Mouse (Mus musculus): ENCODE data around the gene 4930595D18Rik. TPM values are rescaled to one million over a fixed set of nuclear protein-coding genes. Genes with fewer than 3 reads are reported as not detected.
A peak's percentile ranks its signal among the peaks of the same experiment; 100 is the strongest.

Gene 4930595D18Rik
- total RNA-seq, 2 experiments from 2014 or later: 0.28 TPM; not detected in 1

DNA sequence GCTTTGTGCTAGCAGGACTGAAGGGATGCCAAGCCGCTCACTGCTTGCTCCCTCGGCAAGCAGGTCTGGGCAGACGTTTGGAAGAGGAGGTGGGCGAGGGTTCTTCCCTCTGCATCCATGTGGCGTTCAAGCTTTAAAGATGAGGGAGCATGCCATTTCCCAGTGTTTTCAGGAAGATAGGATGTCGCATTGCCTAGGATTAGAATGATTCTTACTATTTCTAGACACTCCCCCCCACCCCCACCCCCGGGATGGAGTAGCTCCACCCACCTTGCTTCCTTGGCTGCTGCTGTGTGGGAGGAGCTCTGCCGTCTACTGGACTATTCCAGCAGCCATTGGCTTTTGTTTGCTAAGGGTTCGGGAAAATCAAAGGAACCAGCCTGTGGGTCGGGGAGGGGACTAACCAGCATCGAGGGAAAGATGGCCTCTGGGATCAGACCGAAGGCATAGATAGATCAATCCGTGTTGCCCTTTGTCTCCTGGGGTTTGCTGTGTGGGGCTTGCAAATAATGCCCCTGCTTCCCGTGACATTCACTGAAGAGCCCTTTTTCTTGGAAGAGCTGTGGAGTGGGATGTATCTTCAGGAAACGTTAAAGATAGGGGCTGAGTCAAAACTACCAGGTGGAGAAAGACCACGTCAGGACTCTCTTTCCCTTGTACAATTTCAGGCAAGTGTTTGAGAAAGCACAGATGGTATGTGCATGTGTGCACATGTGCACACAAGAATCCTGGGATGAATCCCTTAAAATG, 21.8 kb downstream of the 4930595D18Rik start:
- DNase-seq: peak; percentile 38
- no peak overlapping the region; the same call in 1 of the 2 replicates for H3K27ac ChIP-seq
- H3K4me3 ChIP-seq: peak overlapping the region; percentile 58
- intact Hi-C loops (cut with DNase I): no loop called here
- TF ChIP-seq CTCF (IDR thresholded peaks at IDR 0.05): no peak

DNA sequence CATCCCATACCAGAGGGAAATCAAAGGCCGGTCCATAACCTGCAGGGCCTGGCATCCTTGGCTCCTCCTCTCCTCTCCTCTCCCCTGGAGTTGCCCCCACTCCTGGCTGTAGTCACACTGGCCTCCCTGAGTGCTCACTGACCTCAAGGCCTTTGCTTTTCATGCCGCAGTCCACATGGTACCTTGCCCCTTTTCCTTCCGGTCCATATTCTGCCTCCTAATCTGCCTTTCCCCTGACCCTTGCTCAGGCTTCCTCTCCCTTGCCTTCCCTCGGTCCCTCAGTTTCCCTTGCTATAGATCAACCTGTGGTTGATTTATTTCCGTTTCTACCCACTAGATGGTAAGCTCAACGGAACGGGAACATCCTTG, 22.4 kb downstream of the 4930595D18Rik start:
- no peak for DNase-seq
- intact Hi-C loops (cut with DNase I): no loop called here
- no peak overlapping the region for H3K27ac ChIP-seq
- peak overlapping the region; percentile 58 for H3K4me3 ChIP-seq
- no peak for TF ChIP-seq CTCF (IDR thresholded peaks at IDR 0.05)

DNA sequence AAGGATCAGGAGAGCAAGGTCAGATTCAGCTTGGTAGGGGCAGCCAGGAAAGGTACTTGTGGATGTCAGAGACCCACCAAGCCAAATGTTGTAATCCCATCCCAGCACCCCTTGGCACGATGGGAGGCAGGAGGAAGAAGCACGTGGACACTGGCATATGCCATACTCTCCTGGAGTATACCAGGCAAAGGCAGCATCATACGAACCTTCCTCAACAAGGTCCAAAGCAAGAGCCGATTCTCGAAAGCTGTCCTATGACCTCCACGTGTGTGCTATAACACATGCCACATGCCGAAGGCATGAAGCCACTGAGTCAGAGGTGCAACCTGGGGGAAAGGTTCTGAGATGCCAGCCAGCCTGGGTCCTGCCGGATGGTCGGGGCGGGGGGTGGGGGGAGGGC, 23.4 kb downstream of the 4930595D18Rik start:
- intact Hi-C loops (cut with DNase I): no loop called here

GRCm38 (mm10) chr12:111159659-111160428, 24.4 kb downstream of the 4930595D18Rik start:
- no peak for TF ChIP-seq CTCF (IDR thresholded peaks at IDR 0.05)
- H3K4me3 ChIP-seq: no peak overlapping the region
- H3K27ac ChIP-seq: peak overlapping the region; percentile 35
- intact Hi-C loops (cut with DNase I): no loop called here
- no peak for DNase-seq

More for the DNA sequence above, 23.4 kb downstream of the 4930595D18Rik start:
- DNase-seq: no peak
- TF ChIP-seq CTCF (IDR thresholded peaks at IDR 0.05): no peak
- Histone ChIP-seq H3K27ac (no peak overlapping the region), H3K4me3 (no peak overlapping the region)

GRCm38 (mm10) chr12:111155756-111156155, 28.5 kb downstream of the 4930595D18Rik start:
- no peak for TF ChIP-seq CTCF (IDR thresholded peaks at IDR 0.05)
- intact Hi-C loops (cut with DNase I): no loop called here
- Histone ChIP-seq H3K4me3 (no peak overlapping the region), H3K27ac (no peak overlapping the region)
- DNase-seq: no peak

DNA sequence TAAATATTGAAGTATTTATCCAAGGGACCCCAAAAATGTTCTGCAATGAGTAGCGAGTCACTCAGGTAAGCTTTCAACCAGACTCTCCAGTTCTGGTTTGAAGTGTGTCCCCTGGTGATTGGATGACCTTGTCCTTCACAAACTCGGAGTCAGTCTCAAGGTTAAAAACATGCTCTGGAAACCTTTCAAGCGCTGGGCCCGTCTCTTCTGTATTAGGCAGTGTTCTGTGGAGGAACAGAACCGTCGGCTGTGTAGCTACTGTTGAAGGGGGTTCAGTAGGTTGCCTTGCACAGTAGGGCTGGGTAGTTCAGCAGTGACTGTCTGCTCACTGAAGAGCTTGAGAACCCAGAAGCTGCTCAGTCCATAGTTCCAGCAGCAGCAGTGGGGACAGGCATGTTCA, 29.6 kb downstream of the 4930595D18Rik start:
- TF ChIP-seq CTCF (IDR thresholded peaks at IDR 0.05): no peak
- intact Hi-C loops (cut with DNase I): no loop called here
- DNase-seq: no peak
- H3K27ac ChIP-seq: no peak overlapping the region
- no peak overlapping the region for H3K4me3 ChIP-seq

DNA sequence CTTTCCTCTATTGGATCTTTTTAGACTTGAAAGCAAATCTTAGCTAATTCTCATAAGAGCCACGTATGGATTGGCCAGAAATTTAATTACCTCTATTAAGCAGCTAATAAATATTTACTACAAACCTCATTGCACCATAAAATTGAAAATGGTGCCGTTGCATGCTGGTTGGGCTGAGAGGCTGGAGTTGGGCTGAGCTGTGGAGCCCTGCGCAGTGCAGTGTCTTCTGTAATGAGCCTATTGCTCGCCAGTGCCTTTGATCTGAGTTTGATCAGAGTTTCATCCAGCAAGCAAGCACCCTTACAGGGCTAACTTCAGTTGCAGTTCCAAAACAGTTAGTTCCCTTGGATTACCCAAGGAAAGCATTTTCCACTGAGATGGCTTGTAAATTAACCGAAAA, 30.3 kb downstream of the 4930595D18Rik start:
- DNase-seq: no peak
- H3K4me3 ChIP-seq: no peak overlapping the region
- no peak for TF ChIP-seq CTCF (IDR thresholded peaks at IDR 0.05)
- H3K27ac ChIP-seq: no peak overlapping the region
- intact Hi-C loops (cut with DNase I): no loop called here

DNA sequence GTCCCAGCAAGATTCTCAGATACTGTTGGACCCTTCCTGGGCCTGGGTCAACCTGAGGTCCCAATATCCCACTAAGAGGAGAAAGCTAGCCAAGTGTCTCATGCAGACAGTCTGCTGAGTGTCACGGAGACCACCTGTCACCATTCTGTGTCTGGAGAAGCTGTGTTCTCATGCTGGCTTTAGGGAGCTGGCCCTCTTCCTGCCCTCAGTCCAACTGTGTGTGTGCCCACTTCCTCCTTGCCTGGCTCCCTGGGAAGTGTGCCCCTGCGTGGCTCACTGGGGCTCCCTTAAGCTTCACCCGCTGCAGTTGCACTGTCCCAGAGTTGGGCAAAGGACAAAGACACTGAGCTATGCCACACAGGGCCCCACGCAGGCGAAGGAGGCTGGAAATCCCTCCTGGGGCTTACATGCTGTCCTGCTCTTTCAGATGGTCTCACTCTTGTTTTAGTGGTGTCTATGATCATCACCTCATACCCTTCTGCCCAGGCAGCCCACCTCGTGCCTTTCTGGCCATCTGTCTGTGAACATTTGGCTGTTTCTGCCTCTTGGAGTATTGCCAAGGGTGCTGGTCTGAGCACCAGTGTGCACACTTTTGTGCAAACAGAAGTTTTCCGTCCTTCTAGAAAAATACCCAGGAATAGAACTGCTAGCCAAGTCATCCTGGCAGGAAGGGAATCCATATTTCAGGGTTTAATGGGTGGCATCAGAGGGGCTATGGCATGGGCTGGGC, 31.1 kb downstream of the 4930595D18Rik start:
- no peak overlapping the region for H3K4me3 ChIP-seq
- TF ChIP-seq CTCF (IDR thresholded peaks at IDR 0.05): no peak
- intact Hi-C loops (cut with DNase I): no loop called here
- DNase-seq: no peak
- no peak overlapping the region for H3K27ac ChIP-seq

- H3K4me3 ChIP-seq: no peak overlapping the region
Measured at GRCm38 (mm10) chr12:111152579-111152978, 31.7 kb downstream of the 4930595D18Rik start.

GRCm38 (mm10) chr12:111151422-111152156, 32.7 kb downstream of the 4930595D18Rik start:
- no peak overlapping the region for H3K27ac ChIP-seq
- no peak for TF ChIP-seq CTCF (IDR thresholded peaks at IDR 0.05)
- no peak overlapping the region for H3K4me3 ChIP-seq
- intact Hi-C loops (cut with DNase I): no loop called here
- no peak for DNase-seq

More at GRCm38 (mm10) chr12:111152579-111152978, 31.7 kb downstream of the 4930595D18Rik start:
- intact Hi-C loops (cut with DNase I): no loop called here
- no peak for TF ChIP-seq CTCF (IDR thresholded peaks at IDR 0.05)
- DNase-seq: no peak
- no peak overlapping the region for H3K27ac ChIP-seq

GRCm38 (mm10) chr12:111150236-111150596, 34.1 kb downstream of the 4930595D18Rik start:
- TF ChIP-seq CTCF (IDR thresholded peaks at IDR 0.05): no peak
- H3K27ac ChIP-seq: no peak overlapping the region
- intact Hi-C loops (cut with DNase I): no loop called here
- no peak for DNase-seq
- H3K4me3 ChIP-seq: no peak overlapping the region

GRCm38 (mm10) chr12:111149495-111150235, 34.6 kb downstream of the 4930595D18Rik start:
- no peak for DNase-seq
- intact Hi-C loops (cut with DNase I): no loop called here
- H3K27ac ChIP-seq: no peak overlapping the region
- TF ChIP-seq CTCF (IDR thresholded peaks at IDR 0.05): no peak
- H3K4me3 ChIP-seq: no peak overlapping the region

All from gastrocnemius, adult 2 months (tissue).